Mouse (Mus musculus) midbrain, postnatal 0 days (tissue): ENCODE data around the gene Kbtbd4. TPM values are rescaled to one million over a fixed set of nuclear protein-coding genes. Genes with fewer than 3 reads are reported as not detected.

Source experiments
- ATAC-seq: fragments of 200-750 bp; cut with Nextera tagmentation; 2 replicates; pipeline ENCODE4 v1.8.0; 2017; ENCODE audit warnings: moderate number of reproducible peaks, mild to moderate bottlenecking, moderate TSS enrichment, moderate library complexity; ENCODE audit not compliant: low FRiP score
- DNase-seq: peaks from one replicate; pipeline ENCODE4 v3.0.0-alpha.2; 2015; ENCODE audit warnings: low spot score
- H3K27ac ChIP-seq: fragments of 300-500 bp; sonication (generic); 2 replicates; pipeline ENCODE4 v1.5.1; 2014; ENCODE audit warnings: low read depth, mild to moderate bottlenecking, low read length, mixed read lengths
- H3K27me3 ChIP-seq: fragments of 300-500 bp; sonication (generic); 2 replicates; pipeline ENCODE4 v1.6.1; 2014; ENCODE audit warnings: low read length, control low read depth, mixed read lengths; ENCODE audit not compliant: insufficient read depth
- H3K36me3 ChIP-seq: fragments of 300-500 bp; sonication (generic); 2 replicates; pipeline ENCODE4 v1.6.1; 2014; ENCODE audit warnings: low read length, control low read depth, mixed read lengths; ENCODE audit not compliant: insufficient read depth
- H3K4me1 ChIP-seq: fragments of 300-500 bp; sonication (generic); 2 replicates; pipeline ENCODE4 v1.6.1; 2014; ENCODE audit warnings: mild to moderate bottlenecking, control low read depth, antibody characterized with exemption, low read length, mixed read lengths; ENCODE audit not compliant: insufficient read depth
- H3K4me2 ChIP-seq: fragments of 300-500 bp; sonication (generic); 2 replicates; pipeline ENCODE4 v1.6.1; 2014; ENCODE audit warnings: low read depth, mild to moderate bottlenecking, low read length, mixed read lengths; ENCODE audit not compliant: poor library complexity, severe bottlenecking
- H3K4me3 ChIP-seq: fragments of 300-500 bp; sonication (generic); 2 replicates; pipeline ENCODE4 v1.5.1; 2014; ENCODE audit warnings: low read depth, mild to moderate bottlenecking, low read length, moderate library complexity
- H3K9ac ChIP-seq: fragments of 300-500 bp; sonication (generic); replicated peaks from 2 replicates; pipeline ENCODE4 v1.6.1; 2014; ENCODE audit warnings: mild to moderate bottlenecking, low read length, moderate library complexity, mixed read lengths; ENCODE audit not compliant: poor library complexity, severe bottlenecking
- H3K9me3 ChIP-seq: fragments of 300-500 bp; sonication (generic); 2 replicates; pipeline ENCODE4 v1.6.1; 2016; ENCODE audit warnings: low read length, control low read depth
- CTCF ChIP-seq: IDR thresholded peaks from 2 replicates; pipeline ENCODE4 v1.5.1; 2016; ENCODE audit warnings: antibody characterized with exemption, mild to moderate bottlenecking
- WGBS: fragments of 180-500 bp; shearing (Covaris S2); extraction: QIAGEN DNeasy Blood & Tissue Kit; methylation state at CpG from one replicate; pipeline ENCODE4 v1.1.7; 2014; 5-methylcytosine and 5-hydroxymethylcytosine counted together
- polyA plus RNA-seq: library from polyadenylated mRNA; unstranded; fragments of >200 nt; fragmentation: Nextera tagmentation; extraction: Ambion mirVana; gene quantifications from 2 replicates; pipeline ENCODE4 v1.2.1, GENCODE M21; 2015
- total RNA-seq: library from RNA; depleted of rRNA; stranded (reverse); fragments of >200 nt; gene quantifications from 2 replicates; pipeline ENCODE4 v1.2.3, GENCODE M21; 2014; rRNA removed

Gene Kbtbd4
- total RNA-seq (47.7 and 50.5 TPM in 2 replicates), polyA plus RNA-seq (60.0 and 60.4 TPM in 2 replicates)

DNA sequence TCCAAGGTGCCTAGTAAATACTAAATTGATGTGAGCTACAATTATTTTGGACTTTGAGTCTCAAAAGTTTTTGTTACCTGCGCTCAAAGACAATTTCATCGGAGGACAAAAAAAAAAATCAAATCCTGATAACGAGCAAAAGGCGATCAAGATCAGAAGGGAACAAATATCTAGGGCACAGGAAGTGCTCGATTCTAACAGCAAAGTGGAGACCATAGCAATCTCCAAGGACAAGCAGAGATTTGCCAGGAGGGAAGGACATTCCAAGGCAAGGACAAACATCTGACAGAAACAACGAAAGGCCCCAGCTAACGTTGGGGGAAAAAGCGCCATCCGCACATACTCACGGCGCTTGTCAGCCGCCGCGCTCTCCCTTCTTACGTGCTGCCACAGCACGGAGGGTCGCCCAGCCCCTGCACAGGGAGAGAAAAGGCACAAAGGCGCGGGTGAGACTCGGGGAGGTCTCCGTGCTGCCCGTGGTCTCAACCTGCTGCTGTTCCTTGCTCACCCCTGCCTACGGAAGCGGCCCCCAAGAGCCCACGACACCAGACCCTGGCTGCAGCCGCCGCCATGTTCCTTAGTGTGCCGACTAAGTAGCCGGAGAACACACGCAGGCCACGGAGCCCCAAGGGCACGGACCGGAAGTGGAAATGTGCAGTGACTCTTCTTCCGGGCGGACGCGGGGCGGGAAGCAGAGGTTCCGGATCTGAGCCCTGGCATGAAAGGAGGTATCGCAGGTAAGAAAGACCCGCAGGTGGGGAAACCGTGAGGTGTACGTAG, at the start of gene Kbtbd4, which contains the start of gene Ndufs3:
Gene Kbtbd4, plus strand, starts transcription at position 665 of the 780 bp plus-strand sequence.
Gene Ndufs3, minus strand, starts transcription at position 752 of the 780 bp plus-strand sequence.
- peak; percentile 95 for ATAC-seq
- peak within 1 kb of the TSS; percentile 97 for H3K9ac ChIP-seq

GRCm38 (mm10) chr2:90861486-90861885, 43.1 kb upstream of the Kbtbd4 start:
- no peak for TF ChIP-seq CTCF
- H3K4me2 ChIP-seq = no peak overlapping the region
- H3K36me3 ChIP-seq = peaks cover 33% of the 10 kb centered on the region
- H3K4me1 ChIP-seq = no peaks in the 10 kb centered on the region
- H3K4me3 ChIP-seq = no peak overlapping the region
- WGBS = 94% methylated on average over 2 of the region's 2 CpGs
- no peak for ATAC-seq
- no peak overlapping the region for H3K27ac ChIP-seq
- H3K9me3 ChIP-seq = no peaks in the 10 kb centered on the region
- H3K9ac ChIP-seq = no peak overlapping the region
- no peaks in the 10 kb centered on the region for H3K27me3 ChIP-seq
- no peak for DNase-seq

More for the DNA sequence above, at the start of gene Kbtbd4, which contains the start of gene Ndufs3:
- no peak for TF ChIP-seq CTCF
- peak within 1 kb of the TSS; percentile 68 for H3K4me2 ChIP-seq
- WGBS = 0% methylated on average over 43 of the region's 43 CpGs
- peaks cover 18% of the 10 kb centered on the region for H3K36me3 ChIP-seq
- no peaks in the 10 kb centered on the region for H3K9me3 ChIP-seq
- peak within 1 kb of the TSS; percentile 96 for H3K27ac ChIP-seq
- H3K4me3 ChIP-seq = peak within 1 kb of the TSS; percentile 91
- H3K27me3 ChIP-seq = no peaks in the 10 kb centered on the region
- peak; percentile 93 for DNase-seq
- 0 out of 2 replicates have a peak, but pooled peaks cover 2% of the 10 kb centered on the region for H3K4me1 ChIP-seq

GRCm38 (mm10) chr2:90864184-90864583, 40.4 kb upstream of the Kbtbd4 start:
- H3K36me3 ChIP-seq = peaks cover 36% of the 10 kb centered on the region
- no peak overlapping the region for H3K4me3 ChIP-seq
- H3K27ac ChIP-seq = peak overlapping the region; percentile 48; the same call in 1 of the 2 replicates
- TF ChIP-seq CTCF = no peak
- H3K27me3 ChIP-seq = no peaks in the 10 kb centered on the region
- ATAC-seq (no peak), DNase-seq (peak; percentile 59)
- no peak overlapping the region for H3K9ac ChIP-seq
- no peaks in the 10 kb centered on the region for H3K9me3 ChIP-seq
- no peaks in the 10 kb centered on the region for H3K4me1 ChIP-seq
- no peak overlapping the region for H3K4me2 ChIP-seq

- peak; percentile 95 for TF ChIP-seq CTCF
- Histone ChIP-seq H3K4me2 (no peak overlapping the region), H3K27ac (no peak overlapping the region), H3K4me1 (no peaks in the 10 kb centered on the region), H3K36me3 (peaks cover 22% of the 10 kb centered on the region), H3K9me3 (no peaks in the 10 kb centered on the region), H3K27me3 (no peaks in the 10 kb centered on the region), H3K9ac (no peak overlapping the region), H3K4me3 (no peak overlapping the region)
- peak; percentile 91 for DNase-seq
- 4% methylated on average over 3 of the region's 3 CpGs for WGBS
- ATAC-seq = peak; percentile 88
Observed at GRCm38 (mm10) chr2:90866524-90866923, 38.0 kb upstream of the Kbtbd4 start.

GRCm38 (mm10) chr2:90870136-90870601, 34.4 kb upstream of the Kbtbd4 start:
- ATAC-seq (no peak), DNase-seq (no peak)
- Histone ChIP-seq H3K36me3 (peaks cover 10% of the 10 kb centered on the region), H3K4me1 (no peaks in the 10 kb centered on the region), H3K9ac (no peak overlapping the region), H3K27me3 (no peaks in the 10 kb centered on the region), H3K4me2 (no peak overlapping the region), H3K27ac (no peak overlapping the region), H3K9me3 (no peaks in the 10 kb centered on the region), H3K4me3 (no peak overlapping the region)
- 47% methylated on average over 4 of the region's 4 CpGs for WGBS
- no peak for TF ChIP-seq CTCF
